In the genomic region with DNA sequence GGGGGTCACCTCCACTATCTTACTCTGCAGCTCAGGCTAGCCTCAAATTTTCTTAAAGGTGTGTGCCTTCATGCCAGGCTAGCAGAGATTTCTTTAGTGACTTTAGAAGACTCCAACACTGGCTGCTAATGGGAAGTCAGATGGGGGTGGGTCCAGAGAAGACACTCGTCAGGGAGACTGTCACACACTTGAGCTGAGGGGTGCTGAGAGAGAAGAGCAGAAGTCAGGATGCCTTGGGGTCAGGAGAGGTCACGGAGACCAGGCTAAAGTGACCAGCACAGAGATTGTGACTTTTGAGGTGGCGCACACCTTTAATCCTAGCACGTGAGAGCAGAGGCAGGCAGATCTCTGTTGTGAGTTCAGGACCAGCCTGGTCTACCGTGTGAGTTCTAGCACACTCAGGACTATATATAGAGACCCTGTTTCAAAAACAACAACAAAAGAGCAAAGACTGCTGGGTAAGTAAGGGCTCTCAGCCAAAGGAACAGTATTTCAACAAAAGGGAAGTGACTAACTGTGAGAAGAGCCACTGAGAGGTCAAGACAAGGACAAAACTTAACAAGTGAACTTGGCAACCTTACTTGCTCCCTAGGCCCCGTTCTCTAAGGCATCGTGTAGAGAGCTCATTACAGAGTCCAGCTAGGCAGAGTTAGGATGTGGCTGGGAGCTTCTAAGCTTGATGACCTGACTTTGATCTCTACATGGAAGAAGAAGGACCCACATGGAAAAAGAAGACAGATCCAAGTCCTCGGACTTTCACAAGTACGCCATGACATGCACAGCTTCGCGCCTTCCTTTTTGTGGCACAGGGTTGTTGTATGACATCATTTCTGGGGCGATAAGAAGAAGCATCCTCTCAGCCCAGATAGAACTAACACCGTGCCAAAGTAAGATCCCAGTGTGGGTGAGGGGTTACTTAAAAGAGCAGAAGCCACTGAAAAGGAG, we compare ENCODE assay signal across 7 mouse cellular contexts. TPM values are rescaled to one million over a fixed set of nuclear protein-coding genes. Genes with fewer than 3 reads are reported as not detected.
DNase-seq lines count a peak whose midpoint lies in the region; ATAC-seq and TF ChIP-seq lines count a peak whose summit lies in the region.

No protein-coding gene starts in this region.

- peak overlapping the region; percentile 74 for H3K4me2 ChIP-seq in heart, embryonic 14.5 days (ENCODE audit: low read length)
- H3K4me2 ChIP-seq in liver, embryonic 12.5 days = peak overlapping the region; percentile 78

- no peak overlapping the region for H3K9ac ChIP-seq in heart, embryonic 14.5 days (ENCODE audit: low read length)
- H3K9ac ChIP-seq in liver, embryonic 12.5 days = peak overlapping the region; percentile 90

- H3K4me1 ChIP-seq in spleen, adult 2 months (ENCODE audit: control insufficient read depth, insufficient read depth, insufficient read length) = peaks cover 12% of the 10 kb centered on the region
- H3K4me1 ChIP-seq in heart, embryonic 14.5 days (ENCODE audit: control insufficient read depth in 2 of 2, insufficient read depth in 2 of 2, low read length in 2 of 2) = peaks cover 13 to 23% of the 10 kb centered on the region in 2 experiments
- H3K4me1 ChIP-seq in liver, embryonic 12.5 days = peaks cover 22% of the 10 kb centered on the region

- no peak overlapping the region for H3K4me3 ChIP-seq in spleen, adult 2 months (ENCODE audit: extremely low read depth, insufficient read depth, insufficient read length)
- H3K4me3 ChIP-seq in heart, embryonic 14.5 days (ENCODE audit: control insufficient read depth in 1 of 2, insufficient read depth in 1 of 2, low read depth in 1 of 2, low read length in 2 of 2) = 0 out of 4 replicates have a peak overlapping the region, but pooled peaks of 1 of the 2 experiments have one; percentile 67
- H3K4me3 ChIP-seq in liver, embryonic 12.5 days = peak overlapping the region; percentile 75

- peak overlapping the region; percentile 97 for H3K27ac ChIP-seq in spleen, adult 2 months (ENCODE audit: insufficient read depth, low read length)
- peak overlapping the region; percentile 52 to 56 for H3K27ac ChIP-seq in heart, embryonic 14.5 days (replicated peaks in 1 of 2; ENCODE audit: control insufficient read depth in 1 of 2, insufficient read depth in 1 of 2, low read depth in 2 of 2, low read length in 2 of 2)
- peak overlapping the region; percentile 52 for H3K27ac ChIP-seq in liver, embryonic 12.5 days

- H3K9me3 ChIP-seq in heart, embryonic 14.5 days (ENCODE audit: control insufficient read depth, low read length) = no peaks in the 10 kb centered on the region
- H3K9me3 ChIP-seq in liver, embryonic 12.5 days (replicated peaks) = no peaks in the 10 kb centered on the region

- TF ChIP-seq POLR2A in spleen, adult 2 months (IDR thresholded peaks at IDR 0.05; ENCODE audit: low read depth, low read length) = no peak

- 54% methylated on average over 13 of the region's 13 CpGs for WGBS in spleen, adult 2 months
- 62% methylated on average over 13 of the region's 13 CpGs for WGBS in heart, embryonic 14.5 days
- WGBS in liver, embryonic 12.5 days (ENCODE audit: insufficient replicate concordance) = 80% methylated on average over 13 of the region's 13 CpGs

- no peaks in the 10 kb centered on the region; the same call in 1 of the 2 replicates for H3K36me3 ChIP-seq in spleen, adult 2 months (ENCODE audit: control insufficient read depth, insufficient read depth, low read length)
- no peaks in the 10 kb centered on the region for H3K36me3 ChIP-seq in heart, embryonic 14.5 days (ENCODE audit: control insufficient read depth, insufficient read depth, low read length)
- 0 out of 2 replicates have a peak, but pooled peaks cover 7% of the 10 kb centered on the region for H3K36me3 ChIP-seq in liver, embryonic 12.5 days
- peaks cover 2% of the 10 kb centered on the region; the same call in 1 of the 2 replicates for H3K36me3 ChIP-seq in splenic B cell, adult 2 months (ENCODE audit: control insufficient read depth, insufficient read depth, low read length, poor library complexity, severe bottlenecking)

- TF ChIP-seq CTCF in spleen, adult 2 months (IDR thresholded peaks at IDR 0.05; ENCODE audit: extremely low read depth, insufficient read depth, insufficient read length, insufficient replicate concordance) = no peak

- no peaks in the 10 kb centered on the region for H3K27me3 ChIP-seq in spleen, adult 2 months (ENCODE audit: control insufficient read depth, insufficient read depth, low read length)
- H3K27me3 ChIP-seq in heart, embryonic 14.5 days (ENCODE audit: control insufficient read depth, insufficient read depth, low read length) = no peaks in the 10 kb centered on the region
- H3K27me3 ChIP-seq in liver, embryonic 12.5 days (replicated peaks) = no peaks in the 10 kb centered on the region
- H3K27me3 ChIP-seq in splenic B cell, adult 2 months (ENCODE audit: control insufficient read depth, insufficient read depth, low read length, poor library complexity, severe bottlenecking) = no peaks in the 10 kb centered on the region

- no peak for ATAC-seq in heart, embryonic 14.5 days (ENCODE audit: insufficient number of reproducible peaks, insufficient read depth, low FRiP score, low read depth)
- ATAC-seq in liver, embryonic 12.5 days = no peak
- no peak for ATAC-seq in erythroblast, adult 5-6 weeks (replicated peaks; ENCODE audit: low FRiP score, poor library complexity, severe bottlenecking)

- no peak for DNase-seq in spleen, adult 2 months (ENCODE audit: low read depth in 1 of 2, low spot score in 2 of 2)
- DNase-seq in spleen, postnatal 4 days (ENCODE audit: low spot score in 2 of 2) = no peak
- peak; percentile 39 for DNase-seq in splenic B cell, adult 2 months (ENCODE audit: low read depth, low spot score)
- DNase-seq in urinary bladder, postnatal 25 days (ENCODE audit: low spot score) = no peak

RNA-seq across cellular contexts. Expression of a gene that starts 6.0 kb away (rescaled TPM):
- 1.9 and 2.3 TPM in 2 replicates for polyA plus RNA-seq in spleen, adult 2 months (2012; rRNA removed)
- 1.6 and 3.0 TPM in 2 replicates for polyA plus RNA-seq in heart, embryonic 14.5 days (2014; fragmentation: Nextera tagmentation; extraction: Ambion mirVana)
- 0.22 TPM in 1 of 2 replicates, not detected in the other for polyA plus RNA-seq in liver, embryonic 12.5 days (2016; fragmentation: Nextera tagmentation; extraction: Ambion mirVana)
- total RNA-seq in erythroblast, adult 5-6 weeks (2015; ENCODE audit: low replicate concordance) = 2.5 TPM in 1 of 2 replicates, not detected in the other
- not detected in 2 replicates for total RNA-seq in erythroblast, adult 5-6 weeks (2017; ENCODE audit: low replicate concordance)

RNA-seq across cellular contexts. Expression of a gene that starts 16.4 kb away (rescaled TPM):
- polyA plus RNA-seq in spleen, adult 2 months (2012; rRNA removed) = 59.6 and 75.8 TPM in 2 replicates
- polyA plus RNA-seq in heart, embryonic 14.5 days (2014; fragmentation: Nextera tagmentation; extraction: Ambion mirVana) = 154 and 178 TPM in 2 replicates
- 108 TPM in 2 replicates for polyA plus RNA-seq in liver, embryonic 12.5 days (2016; fragmentation: Nextera tagmentation; extraction: Ambion mirVana)
- total RNA-seq in erythroblast, adult 5-6 weeks (2015; ENCODE audit: low replicate concordance) = 15.0 and 32.4 TPM in 2 replicates
- total RNA-seq in erythroblast, adult 5-6 weeks (2017; ENCODE audit: low replicate concordance) = 15.8 and 18.0 TPM in 2 replicates

RNA-seq across cellular contexts. Expression of a gene that starts 16.6 kb away (rescaled TPM):
- 76.4 and 95.8 TPM in 2 replicates for polyA plus RNA-seq in spleen, adult 2 months (2012; rRNA removed)
- polyA plus RNA-seq in heart, embryonic 14.5 days (2014; fragmentation: Nextera tagmentation; extraction: Ambion mirVana) = 23.7 and 35.0 TPM in 2 replicates
- polyA plus RNA-seq in liver, embryonic 12.5 days (2016; fragmentation: Nextera tagmentation; extraction: Ambion mirVana) = 21.8 and 24.0 TPM in 2 replicates
- total RNA-seq in erythroblast, adult 5-6 weeks (2015; ENCODE audit: low replicate concordance) = 14.8 and 16.1 TPM in 2 replicates
- total RNA-seq in erythroblast, adult 5-6 weeks (2017; ENCODE audit: low replicate concordance) = 5.3 and 7.7 TPM in 2 replicates

RNA-seq across cellular contexts. Expression of a gene that starts 19.8 kb away (rescaled TPM):
- 19.2 and 27.3 TPM in 2 replicates for polyA plus RNA-seq in spleen, adult 2 months (2012; rRNA removed)
- polyA plus RNA-seq in heart, embryonic 14.5 days (2014; fragmentation: Nextera tagmentation; extraction: Ambion mirVana) = 39.5 and 39.6 TPM in 2 replicates
- polyA plus RNA-seq in liver, embryonic 12.5 days (2016; fragmentation: Nextera tagmentation; extraction: Ambion mirVana) = 69.9 and 72.5 TPM in 2 replicates
- 28.4 and 63.2 TPM in 2 replicates for total RNA-seq in erythroblast, adult 5-6 weeks (2015; ENCODE audit: low replicate concordance)
- total RNA-seq in erythroblast, adult 5-6 weeks (2017; ENCODE audit: low replicate concordance) = 28.5 and 48.2 TPM in 2 replicates

RNA-seq across cellular contexts. Expression of a gene that starts 39.0 kb away (rescaled TPM):
- 0.04 and 0.40 TPM in 2 replicates for polyA plus RNA-seq in spleen, adult 2 months (2012; rRNA removed)
- polyA plus RNA-seq in heart, embryonic 14.5 days (2014; fragmentation: Nextera tagmentation; extraction: Ambion mirVana) = not detected in 2 replicates
- not detected in 2 replicates for polyA plus RNA-seq in liver, embryonic 12.5 days (2016; fragmentation: Nextera tagmentation; extraction: Ambion mirVana)
- total RNA-seq in erythroblast, adult 5-6 weeks (2015; ENCODE audit: low replicate concordance) = 0.42 TPM in 1 of 2 replicates, not detected in the other
- total RNA-seq in erythroblast, adult 5-6 weeks (2017; ENCODE audit: low replicate concordance) = not detected in 2 replicates
